Mouse (Mus musculus) liver, embryonic 11.5 days (tissue): Measurements from ENCODE around the gene Tut7. TPM values are rescaled to one million over a fixed set of nuclear protein-coding genes. Genes with fewer than 3 reads are reported as not detected.
"Not testable (repeated sequence)": the region's sequence is repeated elsewhere in the genome, so short reads cannot be mapped to it uniquely, and the experiment has no call there.

ENCODE experiments used
- ATAC-seq: fragments of 200-750 bp; cut with Nextera tagmentation; replicated peaks from 2 replicates; pipeline ENCODE4 v1.8.0; 2017; ENCODE audit warnings: moderate number of reproducible peaks, mild to moderate bottlenecking, moderate TSS enrichment, moderate library complexity; ENCODE audit not compliant: low FRiP score
- DNase-seq: peaks from one replicate; pipeline ENCODE4 v3.0.0-alpha.2; 2017; ENCODE audit warnings: low spot score
- H3K27ac ChIP-seq: fragments of 300-500 bp; sonication (generic); 2 replicates; pipeline ENCODE4 v1.5.1; 2014; ENCODE audit warnings: mild to moderate bottlenecking, low read depth, low read length, control low read depth
- H3K27me3 ChIP-seq: fragments of 300-500 bp; sonication (generic); replicated peaks from 2 replicates; pipeline ENCODE4 v1.6.1; 2014; ENCODE audit warnings: low read length, mixed read lengths; ENCODE audit not compliant: control insufficient read depth, insufficient read depth
- H3K36me3 ChIP-seq: fragments of 300-500 bp; sonication (generic); 2 replicates; pipeline ENCODE4 v1.6.1; 2014; ENCODE audit warnings: mild to moderate bottlenecking, low read length, moderate library complexity, mixed read lengths; ENCODE audit not compliant: control insufficient read depth, insufficient read depth
- H3K4me1 ChIP-seq: fragments of 300-500 bp; sonication (generic); replicated peaks from 2 replicates; pipeline ENCODE4 v1.6.1; 2014; ENCODE audit warnings: low read length, mixed read lengths; ENCODE audit not compliant: control insufficient read depth, insufficient read depth
- H3K4me2 ChIP-seq: fragments of 300-500 bp; sonication (generic); 2 replicates; pipeline ENCODE4 v1.6.1; 2014; ENCODE audit warnings: mild to moderate bottlenecking, control low read depth, moderate library complexity
- H3K4me3 ChIP-seq: fragments of 300-500 bp; sonication (generic); 2 replicates; pipeline ENCODE4 v1.5.1; 2014; ENCODE audit warnings: low read depth, low read length, control low read depth
- H3K9ac ChIP-seq: fragments of 300-500 bp; sonication (generic); 2 replicates; pipeline ENCODE4 v1.6.1; 2014; ENCODE audit warnings: low read depth, low read length, control low read depth
- H3K9me3 ChIP-seq: fragments of 300-500 bp; sonication (generic); 2 replicates; pipeline ENCODE4 v1.6.1; 2016; ENCODE audit warnings: low read length, inconsistent platforms, mixed read lengths; ENCODE audit not compliant: control insufficient read depth
- WGBS: fragments of 180-500 bp; shearing (Covaris S2); extraction: QIAGEN DNeasy Blood & Tissue Kit; methylation state at CpG from one replicate; pipeline ENCODE4 v1.1.7; 2014; 5-methylcytosine and 5-hydroxymethylcytosine counted together
- polyA plus RNA-seq: library from polyadenylated mRNA; unstranded; fragments of >200 nt; fragmentation: Nextera tagmentation; extraction: Ambion mirVana; gene quantifications from 2 replicates; pipeline ENCODE4 v1.2.1, GENCODE M21; 2014

The Tut7 gene
- polyA plus RNA-seq, 1 experiment from 2014 or later: 68.2 TPM

- Histone ChIP-seq H3K9ac (no peak overlapping the region), H3K27me3 (no peaks in the 10 kb centered on the region), H3K9me3 (no peaks in the 10 kb centered on the region), H3K4me3 (no peak overlapping the region), H3K4me1 (no peaks in the 10 kb centered on the region; the same call in 1 of the 2 replicates), H3K4me2 (no peak overlapping the region), H3K36me3 (no peaks in the 10 kb centered on the region), H3K27ac (no peak overlapping the region)
- DNase-seq (peak; percentile 22), ATAC-seq (no peak)
- WGBS: 69% methylated on average over 10 of the region's 10 CpGs
These were observed 27.4 kb upstream of the Tut7 start for GRCm38 (mm10) chr13:59850373-59850772.

GRCm38 (mm10) chr13:59844661-59845060 lies 21.7 kb upstream of the Tut7 start:
- Histone ChIP-seq H3K4me3 (no peak overlapping the region), H3K4me1 (no peaks in the 10 kb centered on the region), H3K4me2 (no peak overlapping the region), H3K27ac (no peak overlapping the region), H3K9me3 (no peaks in the 10 kb centered on the region), H3K9ac (no peak overlapping the region), H3K27me3 (no peaks in the 10 kb centered on the region), H3K36me3 (no peaks in the 10 kb centered on the region)
- WGBS: 89% methylated on average over 5 of the region's 5 CpGs
- DNase-seq (no peak), ATAC-seq (no peak)

GRCm38 (mm10) chr13:59843976-59844375 lies 21.0 kb upstream of the Tut7 start:
- Histone ChIP-seq H3K4me1 (no peaks in the 10 kb centered on the region), H3K9ac (no peak overlapping the region), H3K9me3 (no peaks in the 10 kb centered on the region), H3K27me3 (no peaks in the 10 kb centered on the region), H3K27ac (no peak overlapping the region), H3K36me3 (no peaks in the 10 kb centered on the region), H3K4me2 (no peak overlapping the region), H3K4me3 (no peak overlapping the region)
- no peak for DNase-seq
- 83% methylated on average over 5 of the region's 5 CpGs for WGBS
- ATAC-seq: no peak

- Histone ChIP-seq H3K36me3 (no peaks in the 10 kb centered on the region), H3K4me2 (peak overlapping the region; percentile 47), H3K27me3 (no peaks in the 10 kb centered on the region), H3K27ac (no peak overlapping the region), H3K4me1 (no peaks in the 10 kb centered on the region), H3K4me3 (no peak overlapping the region), H3K9ac (no peak overlapping the region), H3K9me3 (no peaks in the 10 kb centered on the region)
- WGBS: 28% methylated on average over 16 of the region's 16 CpGs
- ATAC-seq (peak; percentile 70), DNase-seq (peak; percentile 58)
These were observed 19.6 kb upstream of the Tut7 start for GRCm38 (mm10) chr13:59842226-59843210.

GRCm38 (mm10) chr13:59841761-59842160 lies 18.8 kb upstream of the Tut7 start:
- H3K36me3 ChIP-seq, H3K27me3 ChIP-seq, H3K9ac ChIP-seq, H3K4me1 ChIP-seq, DNase-seq, H3K9me3 ChIP-seq, H3K4me3 ChIP-seq, H3K4me2 ChIP-seq, H3K27ac ChIP-seq: not testable (repeated sequence)
- 0 out of 2 replicates have a peak, but pooled peaks have one; percentile 7 for ATAC-seq
- 83% methylated on average over 12 of the region's 14 CpGs for WGBS

- Histone ChIP-seq H3K9me3 (no peaks in the 10 kb centered on the region), H3K4me3 (no peak overlapping the region), H3K27me3 (no peaks in the 10 kb centered on the region), H3K9ac (no peak overlapping the region), H3K4me2 (no peak overlapping the region), H3K27ac (no peak overlapping the region), H3K4me1 (peaks cover 9% of the 10 kb centered on the region), H3K36me3 (no peaks in the 10 kb centered on the region)
- ATAC-seq (peak; percentile 66), DNase-seq (peak; percentile 65)
- 72% methylated on average over 11 of the region's 11 CpGs for WGBS
These were observed 17.7 kb upstream of the Tut7 start for GRCm38 (mm10) chr13:59840429-59841169.

GRCm38 (mm10) chr13:59839356-59839755 lies 16.4 kb upstream of the Tut7 start:
- DNase-seq (peak; percentile 28), ATAC-seq (no peak)
- Histone ChIP-seq H3K36me3 (no peaks in the 10 kb centered on the region), H3K27me3 (no peaks in the 10 kb centered on the region), H3K4me1 (peaks cover 16% of the 10 kb centered on the region), H3K9ac (no peak overlapping the region), H3K9me3 (no peaks in the 10 kb centered on the region), H3K4me2 (no peak overlapping the region), H3K27ac (no peak overlapping the region), H3K4me3 (no peak overlapping the region)
- WGBS: 85% methylated on average over 9 of the region's 9 CpGs

GRCm38 (mm10) chr13:59838464-59838863 lies 15.5 kb upstream of the Tut7 start:
- H3K4me2 ChIP-seq: no peak overlapping the region
- H3K27ac ChIP-seq: no peak overlapping the region
- peaks cover 16% of the 10 kb centered on the region for H3K4me1 ChIP-seq
- ATAC-seq (no peak), DNase-seq (no peak)
- H3K36me3 ChIP-seq: no peaks in the 10 kb centered on the region
- no peaks in the 10 kb centered on the region for H3K9me3 ChIP-seq
- 87% methylated on average over 3 of the region's 3 CpGs for WGBS
- H3K27me3 ChIP-seq: no peaks in the 10 kb centered on the region
- no peak overlapping the region for H3K4me3 ChIP-seq
- no peak overlapping the region for H3K9ac ChIP-seq
